Mouse (Mus musculus): ENCODE results near the gene Gm5105.

DNA sequence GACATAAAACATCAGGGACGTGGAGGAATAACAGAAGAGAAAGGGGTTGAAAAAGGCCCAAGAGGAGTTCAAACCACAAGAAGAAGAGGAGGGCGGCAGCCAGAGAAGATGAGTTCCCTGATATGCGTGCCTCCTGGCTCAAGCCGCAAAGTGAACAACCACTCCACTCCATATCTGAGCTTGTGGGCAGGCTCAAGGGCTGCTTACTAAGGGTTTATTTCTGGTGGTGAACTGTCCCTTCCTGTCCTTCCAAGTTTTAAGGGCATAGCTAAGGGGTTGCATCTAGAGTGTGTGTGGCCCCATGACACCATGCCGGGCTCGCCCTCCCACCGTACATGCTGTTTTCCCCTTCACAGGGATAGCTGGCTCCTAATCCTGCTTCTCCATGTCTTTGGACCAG is 6.8 kb downstream of the Gm5105 start:
- TF ChIP-seq CHD2 (IDR thresholded peaks at IDR 0.05; ENCODE audit: low read length) (no peak), ZKSCAN1 (IDR thresholded peaks at IDR 0.05; ENCODE audit: low read depth, low read length) (no peak), EP300 (IDR thresholded peaks at IDR 0.05; ENCODE audit: low read depth in 1 of 2, low read length in 2 of 2) (peak in 1 of 2 experiments; percentile 23; a peak in 1 of 4 replicates)

Measured in MEL (cell line).